Mouse (Mus musculus): ENCODE measurements around the gene Ssbp4.

DNA sequence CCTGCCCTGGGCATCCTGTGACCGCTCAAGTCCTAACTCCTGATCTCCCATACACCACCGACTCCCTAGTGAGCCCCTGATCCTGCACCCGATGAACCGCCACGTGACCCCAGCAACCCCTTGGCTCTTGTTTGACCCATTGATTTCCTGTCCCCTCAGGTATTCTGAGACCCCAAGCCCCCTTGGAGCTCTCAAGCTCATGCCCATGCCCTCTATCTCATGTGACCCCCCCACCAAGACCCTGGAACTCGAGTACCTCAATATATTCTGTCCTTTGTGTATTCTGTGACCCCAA is 1.1 kb downstream of the Ssbp4 start:
- TF ChIP-seq GATA1 (IDR thresholded peaks at IDR 0.05; ENCODE audit: low read length), result no peak
- TF ChIP-seq TAL1 (IDR thresholded peaks at IDR 0.05; ENCODE audit: low read length), result no peak
